Mouse (Mus musculus): ENCODE results near the gene Rpl39. TPM values are rescaled to one million over a fixed set of nuclear protein-coding genes. Genes with fewer than 3 reads are reported as not detected.

Rpl39 gene
- 348 and 369 TPM in 2 replicates for polyA plus RNA-seq (2014; fragmentation: Nextera tagmentation; extraction: Ambion mirVana)

DNA sequence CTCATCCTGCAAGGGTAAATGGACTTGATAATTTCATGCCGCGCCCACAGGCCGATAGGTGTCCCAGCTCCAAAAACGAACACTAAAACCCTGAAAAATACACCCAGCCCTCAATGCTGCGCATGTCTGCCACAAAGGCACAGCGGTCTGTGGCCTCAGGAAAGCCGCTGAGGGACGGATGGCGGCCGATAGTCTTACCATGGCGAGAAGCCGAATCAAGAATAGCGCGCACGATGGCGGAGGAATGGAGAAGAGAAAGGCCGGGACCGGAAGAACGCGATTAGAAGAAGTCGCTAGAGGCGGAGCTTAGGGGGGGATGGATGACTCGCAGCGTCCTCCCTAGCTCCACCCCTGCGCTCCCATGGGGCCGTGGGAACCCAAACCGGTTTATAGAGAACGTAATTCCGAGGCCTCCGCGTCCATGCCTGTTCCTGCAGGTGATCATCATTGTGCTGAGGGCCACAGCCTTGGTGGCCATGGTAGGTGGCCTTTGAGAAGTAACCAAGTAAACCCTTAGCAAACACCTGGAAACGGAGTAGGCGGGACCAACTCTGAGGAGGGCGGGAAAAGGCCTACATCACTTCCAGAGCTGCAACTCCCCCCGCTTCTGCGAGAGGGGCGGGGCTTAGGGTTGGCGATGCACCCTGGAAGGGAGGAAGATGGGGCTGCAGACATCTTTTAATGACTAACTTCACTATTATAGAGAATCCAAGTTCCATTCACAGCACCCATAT is at the start of gene Rpl39:
Rpl39 (minus strand) TSS at position 476 of the 734 bp plus-strand sequence.
- ATAC-seq (ENCODE audit: low FRiP score, low TSS enrichment) (peak; percentile 93), DNase-seq (peak; percentile 95)
- Histone ChIP-seq H3K9me3 (ENCODE audit: control insufficient read depth, low read length) (no peaks in the 10 kb centered on the region), H3K9ac (replicated peaks; ENCODE audit: low read length) (peak within 1 kb of the TSS; percentile 63), H3K36me3 (ENCODE audit: control insufficient read depth, insufficient read depth, low read length) (peaks cover 13% of the 10 kb centered on the region), H3K4me3 (replicated peaks; ENCODE audit: low read depth, low read length) (peak within 1 kb of the TSS; percentile 53), H3K4me2 (ENCODE audit: low read length) (peak within 1 kb of the TSS; percentile 69), H3K27ac (replicated peaks; ENCODE audit: low read depth, low read length) (peak within 1 kb of the TSS; percentile 83), H3K27me3 (ENCODE audit: control insufficient read depth, insufficient read depth, low read length) (no peaks in the 10 kb centered on the region), H3K4me1 (ENCODE audit: control insufficient read depth, insufficient read depth, low read length) (peaks cover 4% of the 10 kb centered on the region; the same call in 1 of the 2 replicates)
- WGBS: 19% methylated on average over 38 of the region's 38 CpGs

DNA sequence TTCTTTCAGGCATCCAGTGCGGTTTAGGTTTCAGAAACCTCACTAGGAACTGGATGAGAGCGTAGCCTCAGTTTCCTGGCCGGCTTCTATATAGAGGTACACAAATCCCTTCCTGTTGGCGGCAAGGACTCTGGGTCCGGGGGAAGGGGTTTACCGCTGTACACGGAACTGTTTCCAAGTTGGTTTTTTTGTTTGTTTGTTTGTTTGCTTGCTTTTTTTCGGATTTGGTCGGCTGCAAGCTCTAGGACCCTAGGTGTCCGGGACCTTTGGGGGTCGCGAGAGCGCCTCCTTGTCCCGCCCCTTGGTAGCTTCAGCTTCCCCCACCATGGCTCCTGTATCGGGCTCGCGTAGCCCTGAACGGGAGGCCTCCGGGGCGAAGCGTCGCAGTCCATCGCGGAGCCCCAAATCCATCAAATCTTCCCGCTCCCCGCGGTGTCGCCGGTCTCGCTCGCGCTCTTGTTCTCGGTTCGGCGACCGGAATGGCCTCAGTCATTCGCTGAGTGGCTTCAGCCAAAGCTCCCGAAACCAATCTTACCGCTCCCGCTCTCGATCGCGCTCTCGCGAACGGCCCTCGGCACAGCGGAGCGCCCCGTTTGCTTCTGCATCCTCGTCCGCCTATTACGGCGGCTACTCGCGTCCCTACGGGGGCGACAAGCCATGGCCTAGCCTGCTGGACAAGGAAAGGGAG is 41.6 kb upstream of the Rpl39 start, which contains the start of gene Nkap:
Nkap (plus strand) TSS at position 125 of the 688 bp plus-strand sequence.
- H3K27me3 ChIP-seq (ENCODE audit: control insufficient read depth, insufficient read depth, low read length): no peaks in the 10 kb centered on the region
- peaks cover 8% of the 10 kb centered on the region; the same call in 1 of the 2 replicates for H3K4me1 ChIP-seq (ENCODE audit: control insufficient read depth, insufficient read depth, low read length)
- H3K36me3 ChIP-seq (ENCODE audit: control insufficient read depth, insufficient read depth, low read length): no peaks in the 10 kb centered on the region
- DNase-seq (peak; percentile 86), ATAC-seq (ENCODE audit: low FRiP score, low TSS enrichment) (peak; percentile 87)
- peak within 1 kb of the TSS; percentile 68 for H3K9ac ChIP-seq (replicated peaks; ENCODE audit: low read length)
- 14% methylated on average over 58 of the region's 58 CpGs for WGBS
- H3K9me3 ChIP-seq (ENCODE audit: control insufficient read depth, low read length): no peaks in the 10 kb centered on the region
- peak within 1 kb of the TSS; percentile 57 for H3K4me3 ChIP-seq (replicated peaks; ENCODE audit: low read depth, low read length)
- H3K4me2 ChIP-seq (ENCODE audit: low read length): peak within 1 kb of the TSS; percentile 55
- peak within 1 kb of the TSS; percentile 67 for H3K27ac ChIP-seq (replicated peaks; ENCODE audit: low read depth, low read length)

DNA sequence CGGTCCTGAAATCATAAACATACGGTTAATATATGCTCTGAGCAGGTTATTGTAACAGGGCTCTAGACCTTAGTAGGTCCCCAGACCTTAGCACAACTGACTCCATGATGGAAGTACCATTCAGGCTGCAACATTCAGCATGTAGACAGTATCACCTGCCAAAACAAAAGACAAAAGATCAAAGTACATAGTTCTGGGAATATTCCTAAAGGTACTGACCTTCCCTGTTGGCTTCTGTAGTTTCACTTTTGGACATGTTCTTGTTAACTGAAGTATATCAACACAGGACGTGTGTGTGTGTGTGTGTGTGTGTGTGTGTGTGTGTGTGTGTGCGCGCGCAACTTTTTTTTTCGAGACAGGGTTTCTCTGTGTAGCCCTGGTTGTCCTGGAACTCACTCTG is 40.3 kb upstream of the Rpl39 start:
- 91% methylated on average over 7 of the region's 7 CpGs for WGBS
- Histone ChIP-seq H3K36me3 (ENCODE audit: control insufficient read depth, insufficient read depth, low read length) (no peaks in the 10 kb centered on the region), H3K27ac (replicated peaks; ENCODE audit: low read depth, low read length) (no peak overlapping the region), H3K4me3 (replicated peaks; ENCODE audit: low read depth, low read length) (no peak overlapping the region), H3K4me2 (ENCODE audit: low read length) (no peak overlapping the region), H3K4me1 (ENCODE audit: control insufficient read depth, insufficient read depth, low read length) (peaks cover 8% of the 10 kb centered on the region; the same call in 1 of the 2 replicates), H3K9me3 (ENCODE audit: control insufficient read depth, low read length) (no peaks in the 10 kb centered on the region), H3K9ac (replicated peaks; ENCODE audit: low read length) (no peak overlapping the region), H3K27me3 (ENCODE audit: control insufficient read depth, insufficient read depth, low read length) (no peaks in the 10 kb centered on the region)
- DNase-seq: no peak
- no peak for ATAC-seq (ENCODE audit: low FRiP score, low TSS enrichment)

DNA sequence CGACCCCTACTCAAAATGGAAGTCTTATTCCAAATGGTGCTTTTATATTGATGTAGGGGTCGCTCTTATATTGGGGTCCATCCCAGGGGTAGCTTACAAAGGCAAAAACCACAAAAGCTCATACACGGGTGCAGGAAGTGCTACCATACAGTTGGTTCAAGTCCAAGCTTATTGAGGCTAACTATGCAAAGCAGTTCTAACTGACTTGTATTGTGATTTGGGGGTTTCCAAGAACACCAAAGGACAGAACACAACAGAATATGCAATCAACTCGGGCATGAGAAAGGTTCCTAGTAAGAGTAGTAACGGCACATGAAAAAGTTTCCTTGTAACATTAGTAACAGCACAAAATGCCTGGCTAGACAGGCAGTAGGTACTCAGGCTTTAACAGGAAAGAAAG is 35.0 kb upstream of the Rpl39 start:
- no peaks in the 10 kb centered on the region for H3K4me1 ChIP-seq (ENCODE audit: control insufficient read depth, insufficient read depth, low read length)
- ATAC-seq (ENCODE audit: low FRiP score, low TSS enrichment) (no peak), DNase-seq (no peak)
- H3K4me3 ChIP-seq (replicated peaks; ENCODE audit: low read depth, low read length): no peak overlapping the region
- no peak overlapping the region for H3K4me2 ChIP-seq (ENCODE audit: low read length)
- no peaks in the 10 kb centered on the region for H3K27me3 ChIP-seq (ENCODE audit: control insufficient read depth, insufficient read depth, low read length)
- WGBS: 72% methylated on average over 5 of the region's 5 CpGs
- H3K9ac ChIP-seq (replicated peaks; ENCODE audit: low read length): no peak overlapping the region
- H3K27ac ChIP-seq (replicated peaks; ENCODE audit: low read depth, low read length): no peak overlapping the region
- H3K36me3 ChIP-seq (ENCODE audit: control insufficient read depth, insufficient read depth, low read length): no peaks in the 10 kb centered on the region
- no peaks in the 10 kb centered on the region for H3K9me3 ChIP-seq (ENCODE audit: control insufficient read depth, low read length)

DNA sequence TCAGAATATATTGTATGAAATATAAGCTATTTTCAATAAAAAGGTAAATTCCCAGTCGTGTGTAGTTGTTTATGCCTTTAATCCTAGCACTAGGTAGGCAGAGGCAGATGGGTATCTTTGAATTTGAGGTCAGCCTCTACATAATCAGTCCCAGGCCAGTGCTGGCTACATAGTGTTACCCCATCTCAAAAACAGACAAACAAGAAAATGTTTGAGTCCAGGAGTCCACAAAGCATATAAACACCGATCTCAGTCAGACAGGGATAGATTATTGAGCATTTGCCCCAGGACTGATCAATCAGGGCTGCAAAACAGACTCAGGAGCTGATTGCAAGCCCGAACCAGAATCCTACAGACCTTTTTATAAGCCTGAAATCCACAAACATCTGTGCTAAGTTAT is 34.4 kb upstream of the Rpl39 start:
- H3K9ac ChIP-seq (replicated peaks; ENCODE audit: low read length): no peak overlapping the region
- H3K4me1 ChIP-seq (ENCODE audit: control insufficient read depth, insufficient read depth, low read length): no peaks in the 10 kb centered on the region
- no peak overlapping the region for H3K4me3 ChIP-seq (replicated peaks; ENCODE audit: low read depth, low read length)
- H3K4me2 ChIP-seq (ENCODE audit: low read length): no peak overlapping the region
- H3K36me3 ChIP-seq (ENCODE audit: control insufficient read depth, insufficient read depth, low read length): no peaks in the 10 kb centered on the region
- WGBS: 61% methylated on average over 3 of the region's 3 CpGs
- DNase-seq: no peak
- no peak for ATAC-seq (ENCODE audit: low FRiP score, low TSS enrichment)
- H3K27ac ChIP-seq (replicated peaks; ENCODE audit: low read depth, low read length): no peak overlapping the region
- H3K9me3 ChIP-seq (ENCODE audit: control insufficient read depth, low read length): no peaks in the 10 kb centered on the region
- no peaks in the 10 kb centered on the region for H3K27me3 ChIP-seq (ENCODE audit: control insufficient read depth, insufficient read depth, low read length)

DNA sequence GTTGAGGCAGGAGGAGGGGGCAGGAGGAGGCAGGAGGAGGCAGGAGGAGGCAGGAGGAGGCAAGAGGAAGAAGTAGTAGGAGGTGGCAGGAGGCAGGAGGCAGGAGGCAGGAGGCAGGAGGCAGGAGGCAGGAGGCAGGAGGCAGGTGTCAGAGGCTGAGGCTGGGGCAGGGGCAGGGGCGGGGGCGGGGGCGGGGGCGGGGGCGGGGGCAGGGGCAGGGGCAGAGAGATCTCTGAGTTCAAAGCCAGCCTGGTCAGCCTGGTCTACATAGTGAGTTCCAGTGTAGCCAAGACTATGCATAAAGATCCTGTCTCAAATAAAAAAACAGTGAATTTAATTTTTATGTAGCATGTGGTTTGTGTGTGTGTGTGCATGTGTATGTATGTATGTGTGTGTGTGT is 31.9 kb upstream of the Rpl39 start:
- Histone ChIP-seq H3K27ac (replicated peaks; ENCODE audit: low read depth, low read length) (no peak overlapping the region), H3K9ac (replicated peaks; ENCODE audit: low read length) (no peak overlapping the region), H3K36me3 (ENCODE audit: control insufficient read depth, insufficient read depth, low read length) (no peaks in the 10 kb centered on the region), H3K4me3 (replicated peaks; ENCODE audit: low read depth, low read length) (no peak overlapping the region), H3K4me1 (ENCODE audit: control insufficient read depth, insufficient read depth, low read length) (no peaks in the 10 kb centered on the region), H3K27me3 (ENCODE audit: control insufficient read depth, insufficient read depth, low read length) (no peaks in the 10 kb centered on the region), H3K9me3 (ENCODE audit: control insufficient read depth, low read length) (no peaks in the 10 kb centered on the region), H3K4me2 (ENCODE audit: low read length) (no peak overlapping the region)
- 48% methylated on average over 3 of the region's 5 CpGs for WGBS
- DNase-seq: no peak
- ATAC-seq (ENCODE audit: low FRiP score, low TSS enrichment): no peak

DNA sequence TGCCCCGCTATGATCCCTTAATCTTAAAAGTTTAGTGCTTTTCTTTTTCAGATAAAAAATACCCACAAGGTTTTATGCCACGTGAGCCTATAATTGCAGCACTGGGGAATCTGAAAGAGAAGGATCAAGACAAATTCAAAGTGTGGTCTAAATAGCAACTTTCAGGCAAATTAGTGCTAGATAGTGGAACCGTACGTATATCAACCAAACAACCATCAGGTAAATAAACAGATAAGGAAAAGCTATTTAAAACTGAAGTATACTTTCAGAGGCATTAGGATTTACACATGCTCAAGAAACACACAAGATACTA is 25.6 kb upstream of the Rpl39 start:
- no peak overlapping the region for H3K9ac ChIP-seq (replicated peaks; ENCODE audit: low read length)
- no peak for ATAC-seq (ENCODE audit: low FRiP score, low TSS enrichment)
- H3K27ac ChIP-seq (replicated peaks; ENCODE audit: low read depth, low read length): no peak overlapping the region
- 80% methylated on average over 4 of the region's 4 CpGs for WGBS
- H3K9me3 ChIP-seq (ENCODE audit: control insufficient read depth, low read length): no peaks in the 10 kb centered on the region
- no peaks in the 10 kb centered on the region for H3K27me3 ChIP-seq (ENCODE audit: control insufficient read depth, insufficient read depth, low read length)
- H3K4me3 ChIP-seq (replicated peaks; ENCODE audit: low read depth, low read length): no peak overlapping the region
- DNase-seq: no peak
- no peaks in the 10 kb centered on the region for H3K4me1 ChIP-seq (ENCODE audit: control insufficient read depth, insufficient read depth, low read length)
- H3K36me3 ChIP-seq (ENCODE audit: control insufficient read depth, insufficient read depth, low read length): no peaks in the 10 kb centered on the region
- H3K4me2 ChIP-seq (ENCODE audit: low read length): no peak overlapping the region; the same call in 1 of the 2 replicates

DNA sequence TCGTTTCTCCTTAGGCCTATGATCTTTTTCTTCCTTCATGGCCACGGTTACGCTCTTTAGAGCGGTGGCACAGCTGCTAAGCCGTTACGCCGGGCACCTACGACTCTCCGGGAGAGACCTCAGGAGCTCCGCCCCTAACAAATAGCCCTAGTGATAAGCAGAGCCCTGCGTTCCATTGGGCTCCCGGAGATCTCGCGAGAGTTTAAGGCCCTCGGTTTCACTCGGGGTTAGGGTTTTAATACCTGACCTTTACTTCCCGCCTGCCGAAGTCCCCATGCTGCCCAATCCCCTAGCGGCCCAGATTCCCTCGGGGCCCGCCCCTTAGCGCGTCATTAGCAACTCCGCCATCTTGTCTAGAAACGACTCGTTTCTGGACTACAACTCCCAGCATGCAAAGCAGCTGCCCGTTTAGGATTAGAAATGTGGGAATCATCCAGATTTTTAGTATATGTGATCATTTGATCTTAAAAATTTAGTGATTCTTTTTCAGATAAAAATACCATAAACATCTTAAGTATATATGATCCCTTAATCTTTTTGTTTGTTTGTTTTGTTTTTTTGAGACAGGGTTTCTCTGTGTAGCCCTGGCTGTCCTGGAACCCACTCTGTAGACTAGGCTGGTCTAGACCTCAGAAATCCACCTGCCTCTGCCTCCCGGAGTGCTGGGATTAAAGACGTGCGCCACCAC is 25.1 kb upstream of the Rpl39 start, which contains the start of gene Upf3b:
Upf3b (minus strand) TSS at position 130 of the 688 bp plus-strand sequence.
- Histone ChIP-seq H3K27me3 (ENCODE audit: control insufficient read depth, insufficient read depth, low read length) (no peaks in the 10 kb centered on the region), H3K4me2 (ENCODE audit: low read length) (peak within 1 kb of the TSS; percentile 59), H3K9ac (replicated peaks; ENCODE audit: low read length) (peak within 1 kb of the TSS; percentile 52), H3K9me3 (ENCODE audit: control insufficient read depth, low read length) (no peaks in the 10 kb centered on the region), H3K27ac (replicated peaks; ENCODE audit: low read depth, low read length) (peak within 1 kb of the TSS; percentile 85), H3K36me3 (ENCODE audit: control insufficient read depth, insufficient read depth, low read length) (no peaks in the 10 kb centered on the region), H3K4me3 (replicated peaks; ENCODE audit: low read depth, low read length) (peak within 1 kb of the TSS; percentile 48), H3K4me1 (ENCODE audit: control insufficient read depth, insufficient read depth, low read length) (no peaks in the 10 kb centered on the region)
- DNase-seq (peak; percentile 95), ATAC-seq (ENCODE audit: low FRiP score, low TSS enrichment) (peak; percentile 94)
- WGBS: 22% methylated on average over 30 of the region's 30 CpGs

All from midbrain, embryonic 14.5 days (tissue).